Mouse (Mus musculus) right cerebral cortex, postnatal 4 days (tissue): ENCODE measurements around the gene Yeats4.

Source experiments
- DNase-seq: peaks from one replicate; pipeline ENCODE4 v3.0.0-alpha.2; 2022

Gene Yeats4

GRCm38 (mm10) chr10:117199701-117200100 is 24.6 kb downstream of the Yeats4 start:
- DNase-seq = no peak

GRCm38 (mm10) chr10:117196696-117197095 is 27.6 kb downstream of the Yeats4 start:
- DNase-seq = no peak

GRCm38 (mm10) chr10:117195748-117196147 is 28.6 kb downstream of the Yeats4 start:
- DNase-seq = no peak

DNA sequence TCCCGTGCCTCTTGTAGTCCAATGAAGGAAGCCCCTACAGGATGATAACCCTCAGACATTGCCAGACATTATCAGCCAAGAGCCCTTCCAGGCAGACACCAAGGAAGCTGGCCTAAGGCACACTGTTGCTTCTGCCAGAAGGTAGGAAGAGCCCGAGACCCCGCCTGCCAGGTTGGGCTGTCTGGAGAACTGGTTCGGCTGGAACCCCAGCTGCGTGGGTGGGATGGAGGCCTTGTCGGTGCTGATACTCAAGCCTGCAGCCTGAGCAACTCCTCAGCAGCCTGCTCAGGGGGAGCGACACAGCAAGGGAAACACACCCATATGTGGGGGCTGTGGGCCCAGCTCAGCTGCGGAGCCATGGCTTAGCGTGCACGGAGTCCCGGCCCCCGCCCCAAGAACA is 29.3 kb downstream of the Yeats4 start:
- DNase-seq = no peak

- no peak for DNase-seq
These were observed 30.9 kb downstream of the Yeats4 start for GRCm38 (mm10) chr10:117193364-117193763.

- no peak for DNase-seq
These were observed 38.8 kb downstream of the Yeats4 start for GRCm38 (mm10) chr10:117185399-117186089.

DNA sequence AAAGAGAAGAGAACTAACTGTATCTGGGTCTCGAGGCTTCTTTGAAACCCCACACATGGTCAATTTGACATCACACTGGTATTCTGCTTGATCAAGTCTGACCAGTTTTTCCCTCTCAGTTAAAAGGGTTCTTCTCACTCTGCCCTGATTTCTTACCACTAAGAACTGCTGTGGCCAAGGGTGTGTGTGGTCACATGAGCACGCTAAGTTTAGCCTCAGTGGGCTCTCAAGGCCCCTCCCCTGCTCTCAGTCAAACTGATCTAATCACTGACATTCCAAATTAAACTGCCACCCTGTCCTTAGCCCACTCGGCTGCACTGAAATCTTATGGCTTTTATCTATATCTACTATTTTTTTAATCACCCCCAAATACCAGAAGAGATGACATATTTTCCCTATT is 43.2 kb downstream of the Yeats4 start:
- no peak for DNase-seq

DNA sequence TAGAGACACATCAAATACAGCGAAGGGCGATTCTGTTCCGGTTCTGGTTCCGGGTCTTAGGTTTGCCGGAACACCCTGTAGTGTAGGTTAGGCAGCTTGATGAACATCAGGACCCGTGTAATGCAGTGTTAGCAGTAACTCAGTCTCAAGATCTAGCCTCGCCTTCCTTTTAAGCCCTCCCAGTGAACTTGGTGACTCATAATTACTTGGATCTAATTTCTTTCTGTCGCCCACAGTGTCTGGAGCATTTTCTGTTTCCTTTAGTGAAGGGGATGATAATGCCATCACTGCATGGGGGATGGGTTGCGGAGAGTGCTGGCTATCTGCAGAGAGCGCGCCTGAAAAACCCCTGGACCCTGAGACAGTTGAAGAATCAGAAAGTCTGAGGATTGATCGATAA is 49.7 kb downstream of the Yeats4 start:
- DNase-seq = no peak

- DNase-seq = no peak
These were observed 50.5 kb downstream of the Yeats4 start for GRCm38 (mm10) chr10:117173566-117174438.

DNA sequence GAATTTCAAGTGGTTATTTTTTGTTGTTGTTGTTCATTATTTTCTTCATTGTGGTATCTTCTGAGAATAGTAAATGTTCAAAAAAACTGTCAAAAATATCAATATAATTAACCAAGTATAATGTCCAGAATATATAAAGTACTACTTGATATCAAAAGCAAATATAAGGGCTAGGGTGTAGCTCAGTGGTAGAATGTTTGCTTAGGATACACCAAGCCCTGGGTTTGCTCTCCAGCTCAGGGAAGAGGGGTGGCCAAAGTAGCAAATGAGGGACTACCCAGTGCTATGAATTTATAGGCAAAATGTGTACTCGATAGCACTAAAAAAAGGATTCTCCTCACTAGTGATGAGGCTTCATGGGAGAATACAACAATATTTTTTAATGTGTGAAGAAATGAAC is 51.2 kb downstream of the Yeats4 start:
- DNase-seq = no peak

GRCm38 (mm10) chr10:117172069-117172468 is 52.2 kb downstream of the Yeats4 start:
- DNase-seq = no peak

- no peak for DNase-seq
These were observed 57.4 kb downstream of the Yeats4 start for GRCm38 (mm10) chr10:117166785-117167425.
